Mouse (Mus musculus) embryonic stem cell, embryonic (primary cell): ENCODE measurements around the gene Prtn3.

Experiments used
- CTCF ChIA-PET, 4 experiments: fragments of 300-600 bp in 2 of 4; fragments of 350-600 bp in 2 of 4; sonication (Branson Sonifier 250); formaldehyde crosslinking; loops; one replicate each; lab custom pipeline; 2022; ENCODE audit warnings: inconsistent platforms in 2 of 4; lab: Charles Lee
- POLR2A ChIA-PET, 4 experiments: fragments of 300-600 bp in 2 of 4; fragments of 350-600 bp in 2 of 4; sonication (Branson Sonifier 250); formaldehyde crosslinking; loops; one replicate each; lab custom pipeline; 2022; ENCODE audit warnings: antibody characterized with exemption in 4 of 4, inconsistent platforms in 1 of 4; lab: Charles Lee

Prtn3 gene

GRCm38 (mm10) chr10:79874290-79874862, at the start of gene Prtn3, which contains the start of gene Plppr3:
Prtn3 (plus strand) TSS chr10:79874476.
Plppr3 (minus strand) TSS chr10:79874634.
- POLR2A ChIA-PET = interaction anchor here (0.5 to 5.9 kb wide), 22 partner anchors 7 to 418 kb away, joined by 3 to 63 read pairs (median 8); partner anchors contain the start of genes Ptbp1 (in 3 of the 4), Med16 (in 2 of the 4) and Rps15 (in 1 of the 4)

GRCm38 (mm10) chr10:79831583-79831982, 42.7 kb upstream of the Prtn3 start:
- CTCF ChIA-PET = no interaction called here

More at GRCm38 (mm10) chr10:79874290-79874862, at the start of gene Prtn3, which contains the start of gene Plppr3:
- CTCF ChIA-PET = interaction anchor here in 3 of 4 experiments (0.6 to 2.6 kb wide), 9 partner anchors 9 to 85 kb away, joined by 3 to 14 read pairs (median 3); no protein-coding TSS in a partner anchor

GRCm38 (mm10) chr10:79832026-79832785, 42.1 kb upstream of the Prtn3 start:
- CTCF ChIA-PET = interaction anchor here in 2 of 4 experiments (0.6 to 0.9 kb wide), 2 partner anchors 91 to 544 kb away, joined by 3 to 7 read pairs; no protein-coding TSS in a partner anchor
- POLR2A ChIA-PET = interaction anchor here in 2 of 4 experiments (0.6 to 2.0 kb wide), 4 partner anchors 7 to 33 kb away, joined by 3 to 7 read pairs (median 4); no protein-coding TSS in a partner anchor

More at GRCm38 (mm10) chr10:79831583-79831982, 42.7 kb upstream of the Prtn3 start:
- POLR2A ChIA-PET = interaction anchor here in 2 of 4 experiments (0.8 to 2.0 kb wide), 3 partner anchors 9 to 34 kb away, joined by 3 to 4 read pairs (median 3); partner anchors contain the start of gene Ptbp1 (in 1 of the 2)

GRCm38 (mm10) chr10:79832786-79833181, 41.5 kb upstream of the Prtn3 start:
- ChIA-PET CTCF (interaction anchor here in 3 of 4 experiments (0.6 to 0.9 kb wide), 3 partner anchors 31 to 543 kb away, joined by 3 to 7 read pairs (median 6); no protein-coding TSS in a partner anchor), POLR2A (interaction anchor here in 1 of 4 experiments (0.6 to 2.0 kb wide), 3 partner anchors 8 to 33 kb away, joined by 4 to 7 read pairs (median 4); no protein-coding TSS in a partner anchor)

- ChIA-PET POLR2A (interaction anchor here (0.6 to 2.9 kb wide), 28 partner anchors 9 to 88 kb away, joined by 3 to 24 read pairs (median 5); partner anchors contain the start of genes Ptbp1 (in 2 of the 4), Plppr3 (in 1 of the 4) and Prtn3 (in 1 of the 4)), CTCF (interaction anchor here (0.5 to 2.7 kb wide), 80 partner anchors 8 to 330 kb away, joined by 3 to 18 read pairs (median 4); partner anchors contain the start of genes Ptbp1 (in 2 of the 4), Arid3a (in 1 of the 4), Cbarp (in 1 of the 4) and Kiss1r (in 1 of the 4))
Measured at GRCm38 (mm10) chr10:79834769-79835398, 39.4 kb upstream of the Prtn3 start.

- ChIA-PET POLR2A (interaction anchor here in 1 of 4 experiments (5.6 kb wide), 1 partner anchor 22 kb away, joined by 138 read pairs; the partner anchor contains the start of gene Ptbp1), CTCF (no interaction called here)
Measured at GRCm38 (mm10) chr10:79836918-79837317, 37.4 kb upstream of the Prtn3 start.

- ChIA-PET POLR2A (interaction anchor here in 2 of 4 experiments (0.9 to 5.6 kb wide), 3 partner anchors 14 to 35 kb away, joined by 3 to 138 read pairs (median 3); partner anchors contain the start of gene Ptbp1 (in 1 of the 2)), CTCF (no interaction called here)
Measured at GRCm38 (mm10) chr10:79838151-79838550, 36.1 kb upstream of the Prtn3 start.

- ChIA-PET POLR2A (interaction anchor here (0.8 to 5.6 kb wide), 30 partner anchors 8 to 328 kb away, joined by 3 to 138 read pairs (median 4); partner anchors contain the start of genes Ptbp1 (in 4 of the 4), Med16 (in 2 of the 4) and Tmem259 (in 1 of the 4)), CTCF (interaction anchor here in 3 of 4 experiments (0.5 to 1.7 kb wide), 10 partner anchors 12 to 301 kb away, joined by 3 to 18 read pairs (median 4); partner anchors contain the start of genes C2cd4c (in 1 of the 3), Cbarp (in 1 of the 3) and Wdr18 (in 1 of the 3))
Measured at GRCm38 (mm10) chr10:79840091-79840490, 34.2 kb upstream of the Prtn3 start.

GRCm38 (mm10) chr10:79840644-79841551, 33.4 kb upstream of the Prtn3 start:
- CTCF ChIA-PET = interaction anchor here (0.5 to 1.7 kb wide), 17 partner anchors 12 to 307 kb away, joined by 3 to 18 read pairs (median 4); partner anchors contain the start of genes C2cd4c (in 1 of the 4), Cbarp (in 1 of the 4), Misp (in 1 of the 4) and Wdr18 (in 1 of the 4)
- POLR2A ChIA-PET = interaction anchor here (0.6 to 5.6 kb wide), 69 partner anchors 8 to 1766 kb away, joined by 3 to 138 read pairs (median 4); partner anchors contain the start of genes Ptbp1 (in 4 of the 4), Med16 (in 3 of the 4), Polrmt (in 1 of the 4) and Tmem259 (in 1 of the 4)

GRCm38 (mm10) chr10:79842322-79842721, 32.0 kb upstream of the Prtn3 start:
- ChIA-PET CTCF (no interaction called here), POLR2A (interaction anchor here in 2 of 4 experiments (0.7 to 5.6 kb wide), 3 partner anchors 11 to 810 kb away, joined by 3 to 138 read pairs (median 75); partner anchors contain the start of gene Ptbp1 (in 2 of the 2))

- POLR2A ChIA-PET = interaction anchor here in 3 of 4 experiments (0.6 to 3.6 kb wide), 11 partner anchors 8 to 210 kb away, joined by 3 to 34 read pairs (median 4); partner anchors contain the start of gene Ptbp1 (in 3 of the 3)
- CTCF ChIA-PET = interaction anchor here in 1 of 4 experiments (0.5 to 0.7 kb wide), 2 partner anchors 299 to 543 kb away, joined by 3 to 6 read pairs; no protein-coding TSS in a partner anchor
Measured at GRCm38 (mm10) chr10:79843476-79843875, 30.8 kb upstream of the Prtn3 start.

- ChIA-PET POLR2A (interaction anchor here in 3 of 4 experiments (0.7 to 3.8 kb wide), 6 partner anchors 7 to 531 kb away, joined by 3 to 26 read pairs (median 4); partner anchors contain the start of gene Ptbp1 (in 1 of the 3)), CTCF (interaction anchor here in 1 of 4 experiments (1.1 kb wide), 1 partner anchor 37 kb away, joined by 3 read pairs; no protein-coding TSS in a partner anchor)
Measured at GRCm38 (mm10) chr10:79846553-79846952, 27.7 kb upstream of the Prtn3 start.

GRCm38 (mm10) chr10:79849941-79850628, 24.2 kb upstream of the Prtn3 start:
- POLR2A ChIA-PET = interaction anchor here in 3 of 4 experiments (0.7 to 1.9 kb wide), 8 partner anchors 9 to 48 kb away, joined by 3 to 5 read pairs (median 4); no protein-coding TSS in a partner anchor
- CTCF ChIA-PET = no interaction called here

GRCm38 (mm10) chr10:79851653-79852052, 22.6 kb upstream of the Prtn3 start:
- ChIA-PET CTCF (interaction anchor here (0.7 to 1.8 kb wide), 9 partner anchors 11 to 525 kb away, joined by 3 to 6 read pairs (median 3); partner anchors contain the start of genes Palm (in 1 of the 4) and Wdr18 (in 1 of the 4)), POLR2A (interaction anchor here in 3 of 4 experiments (0.6 to 15.0 kb wide), 42 partner anchors 8 to 442 kb away, joined by 3 to 177 read pairs (median 4); partner anchors contain the start of genes Med16 (in 2 of the 3), Gm26602 (in 1 of the 3), Prtn3 (in 1 of the 3) and Rnf126 (in 1 of the 3))
